Mouse (Mus musculus): ENCODE results near the gene Aasdh. TPM values are rescaled to one million over a fixed set of nuclear protein-coding genes. Genes with fewer than 3 reads are reported as not detected.
A peak's percentile ranks its signal among the peaks of the same experiment; 100 is the strongest.

The Aasdh gene
- polyA plus RNA-seq, 1 experiment from 2014 or later = 19.5 TPM

GRCm38 (mm10) chr5:76892608-76893007 lies 12.7 kb downstream of the Aasdh start:
- no peak for DNase-seq
- no peaks in the 10 kb centered on the region for H3K9me3 ChIP-seq (ENCODE audit: control insufficient read depth, low read length)
- ATAC-seq (ENCODE audit: low FRiP score, low TSS enrichment) = no peak
- no peak overlapping the region for H3K27ac ChIP-seq (replicated peaks; ENCODE audit: low read depth, low read length)
- H3K36me3 ChIP-seq (ENCODE audit: control insufficient read depth, insufficient read depth, low read length) = peaks cover 55% of the 10 kb centered on the region
- H3K27me3 ChIP-seq (ENCODE audit: control insufficient read depth, insufficient read depth, low read length) = no peaks in the 10 kb centered on the region
- no peak overlapping the region for H3K4me2 ChIP-seq (ENCODE audit: low read length)
- no peak overlapping the region for H3K4me3 ChIP-seq (replicated peaks; ENCODE audit: low read depth, low read length)
- H3K4me1 ChIP-seq (ENCODE audit: control insufficient read depth, insufficient read depth, low read length) = no peaks in the 10 kb centered on the region
- WGBS = 90% methylated on average over 2 of the region's 2 CpGs
- H3K9ac ChIP-seq (replicated peaks; ENCODE audit: low read length) = no peak overlapping the region

- Histone ChIP-seq H3K27ac (replicated peaks; ENCODE audit: low read depth, low read length) (no peak overlapping the region), H3K4me3 (replicated peaks; ENCODE audit: low read depth, low read length) (no peak overlapping the region), H3K36me3 (ENCODE audit: control insufficient read depth, insufficient read depth, low read length) (peaks cover 70% of the 10 kb centered on the region), H3K27me3 (ENCODE audit: control insufficient read depth, insufficient read depth, low read length) (no peaks in the 10 kb centered on the region), H3K4me1 (ENCODE audit: control insufficient read depth, insufficient read depth, low read length) (no peaks in the 10 kb centered on the region), H3K9me3 (ENCODE audit: control insufficient read depth, low read length) (no peaks in the 10 kb centered on the region), H3K9ac (replicated peaks; ENCODE audit: low read length) (no peak overlapping the region), H3K4me2 (ENCODE audit: low read length) (no peak overlapping the region)
- DNase-seq (no peak), ATAC-seq (ENCODE audit: low FRiP score, low TSS enrichment) (no peak)
- 95% methylated on average over 2 of the region's 2 CpGs for WGBS
Measured at GRCm38 (mm10) chr5:76887011-76887410, 18.3 kb downstream of the Aasdh start.

GRCm38 (mm10) chr5:76884107-76884506 lies 21.2 kb downstream of the Aasdh start:
- no peaks in the 10 kb centered on the region for H3K4me1 ChIP-seq (ENCODE audit: control insufficient read depth, insufficient read depth, low read length)
- no peak overlapping the region for H3K9ac ChIP-seq (replicated peaks; ENCODE audit: low read length)
- ATAC-seq (ENCODE audit: low FRiP score, low TSS enrichment) (no peak), DNase-seq (no peak)
- H3K9me3 ChIP-seq (ENCODE audit: control insufficient read depth, low read length) = no peaks in the 10 kb centered on the region
- H3K36me3 ChIP-seq (ENCODE audit: control insufficient read depth, insufficient read depth, low read length) = peaks cover 52% of the 10 kb centered on the region
- WGBS = 92% methylated on average over 1 of the region's 1 CpGs
- H3K4me3 ChIP-seq (replicated peaks; ENCODE audit: low read depth, low read length) = no peak overlapping the region
- no peaks in the 10 kb centered on the region for H3K27me3 ChIP-seq (ENCODE audit: control insufficient read depth, insufficient read depth, low read length)
- no peak overlapping the region for H3K4me2 ChIP-seq (ENCODE audit: low read length)
- H3K27ac ChIP-seq (replicated peaks; ENCODE audit: low read depth, low read length) = no peak overlapping the region

GRCm38 (mm10) chr5:76876106-76876758 lies 29.1 kb downstream of the Aasdh start:
- no peak overlapping the region for H3K9ac ChIP-seq (replicated peaks; ENCODE audit: low read length)
- no peak overlapping the region for H3K27ac ChIP-seq (replicated peaks; ENCODE audit: low read depth, low read length)
- H3K36me3 ChIP-seq (ENCODE audit: control insufficient read depth, insufficient read depth, low read length) = peaks cover 50% of the 10 kb centered on the region
- 94% methylated on average over 25 of the region's 25 CpGs for WGBS
- H3K4me2 ChIP-seq (ENCODE audit: low read length) = no peak overlapping the region
- no peak overlapping the region for H3K4me3 ChIP-seq (replicated peaks; ENCODE audit: low read depth, low read length)
- H3K27me3 ChIP-seq (ENCODE audit: control insufficient read depth, insufficient read depth, low read length) = no peaks in the 10 kb centered on the region
- no peaks in the 10 kb centered on the region for H3K9me3 ChIP-seq (ENCODE audit: control insufficient read depth, low read length)
- ATAC-seq (ENCODE audit: low FRiP score, low TSS enrichment) (no peak), DNase-seq (no peak)
- H3K4me1 ChIP-seq (ENCODE audit: control insufficient read depth, insufficient read depth, low read length) = no peaks in the 10 kb centered on the region

- no peak overlapping the region for H3K4me3 ChIP-seq (replicated peaks; ENCODE audit: low read depth, low read length)
- no peaks in the 10 kb centered on the region for H3K9me3 ChIP-seq (ENCODE audit: control insufficient read depth, low read length)
- H3K36me3 ChIP-seq (ENCODE audit: control insufficient read depth, insufficient read depth, low read length) = peaks cover 78% of the 10 kb centered on the region
- H3K27me3 ChIP-seq (ENCODE audit: control insufficient read depth, insufficient read depth, low read length) = no peaks in the 10 kb centered on the region
- H3K9ac ChIP-seq (replicated peaks; ENCODE audit: low read length) = no peak overlapping the region
- ATAC-seq (ENCODE audit: low FRiP score, low TSS enrichment) (no peak), DNase-seq (no peak)
- H3K4me2 ChIP-seq (ENCODE audit: low read length) = peak overlapping the region; percentile 32; the same call in 1 of the 2 replicates
- peaks cover 4% of the 10 kb centered on the region; the same call in 1 of the 2 replicates for H3K4me1 ChIP-seq (ENCODE audit: control insufficient read depth, insufficient read depth, low read length)
- no peak overlapping the region for H3K27ac ChIP-seq (replicated peaks; ENCODE audit: low read depth, low read length)
- WGBS = 47% methylated on average over 6 of the region's 6 CpGs
Measured at GRCm38 (mm10) chr5:76869553-76869952, 35.8 kb downstream of the Aasdh start.

GRCm38 (mm10) chr5:76868693-76869286 lies 36.5 kb downstream of the Aasdh start:
- Histone ChIP-seq H3K4me1 (ENCODE audit: control insufficient read depth, insufficient read depth, low read length) (peaks cover 4% of the 10 kb centered on the region; the same call in 1 of the 2 replicates), H3K4me3 (replicated peaks; ENCODE audit: low read depth, low read length) (0 out of 2 replicates have a peak overlapping the region, but pooled peaks have one; percentile 5), H3K4me2 (ENCODE audit: low read length) (peak overlapping the region; percentile 32), H3K9me3 (ENCODE audit: control insufficient read depth, low read length) (no peaks in the 10 kb centered on the region), H3K36me3 (ENCODE audit: control insufficient read depth, insufficient read depth, low read length) (peaks cover 74% of the 10 kb centered on the region), H3K27me3 (ENCODE audit: control insufficient read depth, insufficient read depth, low read length) (no peaks in the 10 kb centered on the region), H3K27ac (replicated peaks; ENCODE audit: low read depth, low read length) (no peak overlapping the region), H3K9ac (replicated peaks; ENCODE audit: low read length) (no peak overlapping the region)
- DNase-seq (peak; percentile 67), ATAC-seq (ENCODE audit: low FRiP score, low TSS enrichment) (no peak; the same call in 1 of the 2 replicates)
- WGBS = 24% methylated on average over 16 of the region's 16 CpGs

- Histone ChIP-seq H3K27ac (replicated peaks; ENCODE audit: low read depth, low read length) (no peak overlapping the region), H3K9me3 (ENCODE audit: control insufficient read depth, low read length) (no peaks in the 10 kb centered on the region), H3K36me3 (ENCODE audit: control insufficient read depth, insufficient read depth, low read length) (peaks cover 63% of the 10 kb centered on the region), H3K27me3 (ENCODE audit: control insufficient read depth, insufficient read depth, low read length) (no peaks in the 10 kb centered on the region), H3K9ac (replicated peaks; ENCODE audit: low read length) (no peak overlapping the region), H3K4me3 (replicated peaks; ENCODE audit: low read depth, low read length) (no peak overlapping the region), H3K4me2 (ENCODE audit: low read length) (no peak overlapping the region), H3K4me1 (ENCODE audit: control insufficient read depth, insufficient read depth, low read length) (peaks cover 4% of the 10 kb centered on the region; the same call in 1 of the 2 replicates)
- ATAC-seq (ENCODE audit: low FRiP score, low TSS enrichment) (no peak), DNase-seq (no peak)
- WGBS = 82% methylated on average over 8 of the region's 8 CpGs
Measured at GRCm38 (mm10) chr5:76866819-76867218, 38.5 kb downstream of the Aasdh start.

- H3K4me3 ChIP-seq (replicated peaks; ENCODE audit: low read depth, low read length) = no peak overlapping the region
- no peak overlapping the region for H3K4me2 ChIP-seq (ENCODE audit: low read length)
- peaks cover 23% of the 10 kb centered on the region for H3K27me3 ChIP-seq (ENCODE audit: control insufficient read depth, insufficient read depth, low read length)
- no peak for DNase-seq
- no peak overlapping the region for H3K27ac ChIP-seq (replicated peaks; ENCODE audit: low read depth, low read length)
- 75% methylated on average over 13 of the region's 13 CpGs for WGBS
- peaks cover 49% of the 10 kb centered on the region for H3K36me3 ChIP-seq (ENCODE audit: control insufficient read depth, insufficient read depth, low read length)
- H3K9me3 ChIP-seq (ENCODE audit: control insufficient read depth, low read length) = no peaks in the 10 kb centered on the region
- ATAC-seq (ENCODE audit: low FRiP score, low TSS enrichment) = no peak
- H3K4me1 ChIP-seq (ENCODE audit: control insufficient read depth, insufficient read depth, low read length) = 0 out of 2 replicates have a peak, but pooled peaks cover 3% of the 10 kb centered on the region
- no peak overlapping the region for H3K9ac ChIP-seq (replicated peaks; ENCODE audit: low read length)
Measured at GRCm38 (mm10) chr5:76858444-76858843, 46.9 kb downstream of the Aasdh start.
